Mouse (Mus musculus) cerebellum, postnatal 4 days (tissue): ENCODE measurements around the gene Gm6121.
"Not testable (repeated sequence)": the region's sequence is repeated elsewhere in the genome, so short reads cannot be mapped to it uniquely, and the experiment has no call there.

Experiments
- DNase-seq, 2 experiments: peaks; one replicate each; pipeline ENCODE4 v3.0.0; 2022; ENCODE audit warnings: low spot score in 2 of 2, mixed read lengths in 1 of 2

Gm6121 gene

DNA sequence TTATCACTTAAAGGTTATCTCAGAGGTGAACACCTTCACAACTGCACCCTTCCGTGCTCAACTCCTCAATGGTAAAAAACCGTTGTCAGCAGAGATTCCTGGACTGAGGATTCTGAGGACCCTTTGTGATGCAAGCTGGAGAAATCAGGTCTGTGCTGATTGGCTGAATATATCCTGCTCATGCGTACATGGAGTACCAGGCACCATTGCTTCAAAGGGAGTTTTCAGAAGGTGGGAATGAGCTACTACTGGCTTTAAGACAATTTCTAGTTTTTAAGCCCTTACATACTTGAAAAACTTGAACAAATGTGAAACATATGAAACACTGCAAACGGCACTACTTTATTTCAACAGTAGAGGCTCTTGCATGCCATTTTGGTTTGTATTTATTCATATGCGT, at the start of gene Gm6121:
TSS of gene Gm6121 (minus strand) at position 101 of the 400 bp plus-strand sequence.
- DNase-seq = not testable (repeated sequence)
